Mouse (Mus musculus) neural tube, embryonic 13.5 days (tissue): ENCODE data around the gene Srf. TPM values are rescaled to one million over a fixed set of nuclear protein-coding genes. Genes with fewer than 3 reads are reported as not detected.
A peak's percentile ranks its signal among the peaks of the same experiment; 100 is the strongest.

Source experiments
- ATAC-seq: fragments of 200-750 bp; cut with Nextera tagmentation; 2 replicates; pipeline ENCODE4 v1.8.0; 2017; ENCODE audit warnings: low read depth, mild to moderate bottlenecking, moderate TSS enrichment, moderate library complexity
- H3K27ac ChIP-seq: fragments of 300-500 bp; sonication (generic); replicated peaks from 2 replicates; pipeline ENCODE4 v1.5.1; 2015; ENCODE audit warnings: moderate library complexity, mild to moderate bottlenecking, inconsistent platforms
- H3K27me3 ChIP-seq: fragments of 300-500 bp; sonication (generic); 2 replicates; pipeline ENCODE4 v1.6.1; 2015; ENCODE audit warnings: mild to moderate bottlenecking, inconsistent platforms
- H3K36me3 ChIP-seq: fragments of 300-500 bp; sonication (generic); 2 replicates; pipeline ENCODE4 v1.6.1; 2015; ENCODE audit warnings: mild to moderate bottlenecking, inconsistent platforms
- H3K4me1 ChIP-seq: fragments of 300-500 bp; sonication (generic); replicated peaks from 2 replicates; pipeline ENCODE4 v1.6.1; 2015; ENCODE audit warnings: inconsistent platforms
- H3K4me2 ChIP-seq: fragments of 300-500 bp; sonication (generic); 2 replicates; pipeline ENCODE4 v1.6.1; 2015; ENCODE audit warnings: inconsistent platforms, mild to moderate bottlenecking, moderate library complexity
- H3K4me3 ChIP-seq: fragments of 300-500 bp; sonication (generic); 2 replicates; pipeline ENCODE4 v1.5.1; 2015; ENCODE audit warnings: mild to moderate bottlenecking, inconsistent platforms
- H3K9ac ChIP-seq: fragments of 300-500 bp; sonication (generic); 2 replicates; pipeline ENCODE4 v1.6.1; 2015; ENCODE audit warnings: moderate library complexity, mild to moderate bottlenecking, inconsistent platforms
- H3K9me3 ChIP-seq: fragments of 300-500 bp; sonication (generic); 2 replicates; pipeline ENCODE4 v1.6.1; 2016; ENCODE audit warnings: inconsistent platforms
- WGBS: fragments of 180-500 bp; shearing (Covaris S2); methylation state at CpG from one replicate; pipeline ENCODE4 v1.1.7; 2015; 5-methylcytosine and 5-hydroxymethylcytosine counted together
- polyA plus RNA-seq: library from polyadenylated mRNA; unstranded; fragments of >200 nt; fragmentation: Nextera tagmentation; extraction: Ambion mirVana; gene quantifications from 2 replicates; pipeline ENCODE4 v1.2.1, GENCODE M21; 2015

Srf gene
- polyA plus RNA-seq, 1 experiment from 2014 or later = 4.7 TPM

DNA sequence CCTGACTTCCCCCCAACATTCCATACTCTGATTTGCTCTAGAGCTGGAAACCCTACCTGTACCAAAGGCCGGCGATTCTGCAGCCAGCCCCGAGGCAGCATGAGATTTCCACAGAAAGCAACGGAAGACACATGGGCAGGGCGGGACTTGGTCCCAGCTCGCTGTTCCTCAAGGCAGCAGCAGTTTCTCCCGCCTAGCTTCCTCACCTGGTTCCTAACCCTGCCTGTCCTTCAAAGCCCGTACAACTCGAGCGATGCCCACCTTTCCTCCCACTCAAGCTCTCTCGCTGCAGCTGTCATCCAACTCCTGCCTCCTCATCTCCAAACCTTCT is 1.4 kb downstream of the Srf start:
- WGBS = 1% methylated on average over 11 of the region's 11 CpGs
- ATAC-seq = no peak

DNA sequence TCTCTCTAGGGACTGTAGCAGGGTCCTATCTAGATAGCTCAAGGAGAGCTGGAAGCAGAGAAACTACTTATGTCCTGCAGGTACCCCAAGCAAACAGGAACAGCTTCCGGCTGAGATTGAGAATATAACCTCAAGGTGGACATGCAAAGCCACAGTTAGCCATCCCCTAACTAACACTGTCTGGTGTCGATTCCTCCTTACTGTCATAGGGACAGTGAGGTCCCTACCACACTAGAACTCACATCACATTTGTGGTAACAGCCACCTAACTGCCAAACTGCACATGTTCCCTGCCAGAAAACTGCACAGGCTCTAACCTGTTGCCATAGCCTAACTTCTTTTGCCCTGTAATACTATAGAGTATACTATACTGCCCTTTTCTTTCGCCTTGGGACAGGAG is 2.0 kb downstream of the Srf start:
- Histone ChIP-seq H3K9ac (peak overlapping the region; percentile 99), H3K36me3 (peaks cover 33% of the 10 kb centered on the region), H3K27me3 (no peaks in the 10 kb centered on the region), H3K27ac (no peak overlapping the region), H3K9me3 (no peaks in the 10 kb centered on the region), H3K4me2 (peak overlapping the region; percentile 94), H3K4me1 (peaks cover 45% of the 10 kb centered on the region), H3K4me3 (peak overlapping the region; percentile 98)
- WGBS = 74% methylated on average over 3 of the region's 3 CpGs
- ATAC-seq = no peak

More for the DNA sequence above, 1.4 kb downstream of the Srf start:
- H3K4me1 ChIP-seq = peaks cover 45% of the 10 kb centered on the region
- H3K9me3 ChIP-seq = no peaks in the 10 kb centered on the region
- H3K36me3 ChIP-seq = peaks cover 28% of the 10 kb centered on the region
- peak overlapping the region; percentile 98 for H3K4me3 ChIP-seq
- peak overlapping the region; percentile 94 for H3K4me2 ChIP-seq
- H3K9ac ChIP-seq = peak overlapping the region; percentile 99
- H3K27ac ChIP-seq = peak overlapping the region; percentile 95
- H3K27me3 ChIP-seq = no peaks in the 10 kb centered on the region

DNA sequence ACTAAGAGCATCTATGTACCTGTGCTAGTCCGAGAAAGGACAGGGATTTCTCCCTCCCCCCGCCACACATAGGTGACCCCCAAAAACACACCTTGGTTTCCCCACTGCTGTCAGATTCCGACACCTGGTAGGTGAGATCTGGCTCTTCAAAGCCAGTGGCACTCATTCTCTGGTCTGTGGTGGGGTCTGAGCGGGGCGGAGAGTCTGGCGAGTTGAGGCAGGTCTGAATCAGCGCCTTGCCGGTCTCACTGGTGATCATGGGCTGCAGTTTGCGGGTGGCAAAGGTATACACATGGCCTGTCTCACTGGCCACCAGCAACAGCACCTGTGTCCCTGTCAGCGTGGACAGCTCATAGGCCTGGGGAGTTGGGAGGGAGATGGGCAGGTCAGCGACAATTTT is 2.5 kb downstream of the Srf start:
- peaks cover 37% of the 10 kb centered on the region for H3K36me3 ChIP-seq

DNA sequence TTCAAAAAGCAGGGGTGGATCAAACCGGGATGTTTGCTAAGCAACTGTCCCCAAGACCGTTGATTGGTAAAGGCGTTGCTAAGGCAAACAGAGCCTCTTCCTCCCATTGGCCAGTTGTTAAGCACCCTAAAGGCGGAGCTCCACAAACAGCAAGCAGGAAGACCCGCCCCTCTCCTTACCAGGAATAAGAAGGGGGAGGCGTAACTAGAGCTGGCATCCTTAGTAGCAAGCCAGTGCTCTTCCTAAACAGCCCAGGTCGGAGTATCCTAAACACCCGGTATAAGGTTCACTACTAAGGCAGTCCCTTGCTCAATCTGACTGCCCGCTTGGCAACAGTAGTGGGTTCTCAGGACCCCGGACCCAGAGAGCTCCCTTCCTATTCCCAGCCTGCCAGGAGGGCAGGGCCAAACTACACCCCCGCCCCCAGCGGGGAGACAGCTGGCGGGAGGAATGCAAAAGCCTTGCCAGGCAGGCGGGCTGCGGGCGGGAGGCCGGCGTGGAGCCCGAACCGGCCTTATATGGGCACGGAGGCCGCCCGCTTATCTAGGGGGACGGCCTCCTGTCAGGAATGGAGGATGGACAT is 3.0 kb downstream of the Srf start:
- H3K9ac ChIP-seq = peak overlapping the region; percentile 61
- ATAC-seq = peak; percentile 68
- peaks cover 47% of the 10 kb centered on the region for H3K4me1 ChIP-seq
- H3K9me3 ChIP-seq = no peaks in the 10 kb centered on the region
- peaks cover 43% of the 10 kb centered on the region for H3K36me3 ChIP-seq
- H3K4me3 ChIP-seq = peak overlapping the region; percentile 98
- WGBS = under 1% methylated on average over 24 of the region's 24 CpGs
- peak overlapping the region; percentile 70 for H3K27ac ChIP-seq
- H3K27me3 ChIP-seq = peaks cover under 1% of the 10 kb centered on the region; the same call in 1 of the 2 replicates
- H3K4me2 ChIP-seq = peak overlapping the region; percentile 94

More for the DNA sequence above, 2.5 kb downstream of the Srf start:
- 52% methylated on average over 11 of the region's 11 CpGs for WGBS
- H3K27me3 ChIP-seq = no peaks in the 10 kb centered on the region; the same call in 1 of the 2 replicates
- no peaks in the 10 kb centered on the region for H3K9me3 ChIP-seq
- H3K4me3 ChIP-seq = peak overlapping the region; percentile 98
- H3K4me1 ChIP-seq = peaks cover 45% of the 10 kb centered on the region
- ATAC-seq = no peak
- peak overlapping the region; percentile 61 for H3K9ac ChIP-seq
- peak overlapping the region; percentile 94 for H3K4me2 ChIP-seq
- H3K27ac ChIP-seq = peak overlapping the region; percentile 70

DNA sequence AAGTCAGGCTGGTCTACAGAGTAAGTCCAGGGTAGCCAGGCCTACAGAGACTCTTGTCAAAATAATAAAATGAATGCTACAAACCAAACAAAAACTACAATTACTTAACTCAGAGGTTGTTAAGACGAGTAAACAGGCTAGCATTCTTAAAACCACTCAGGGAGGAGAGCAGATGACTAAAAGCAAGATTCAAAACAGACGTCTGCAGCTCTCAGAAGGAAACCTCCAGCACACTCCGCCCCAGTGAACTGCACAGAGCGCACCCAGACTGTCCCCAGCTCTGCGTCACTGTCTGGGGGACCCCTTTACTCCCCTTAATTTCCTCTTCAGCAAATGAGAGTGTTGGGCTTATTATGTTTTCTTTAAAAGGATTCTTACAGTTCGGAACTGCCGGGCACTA is 3.8 kb downstream of the Srf start:
- no peak for ATAC-seq
- H3K27ac ChIP-seq = peak overlapping the region; percentile 29; the same call in 1 of the 2 replicates
- H3K4me3 ChIP-seq = peak overlapping the region; percentile 98; the same call in 1 of the 2 replicates
- H3K9ac ChIP-seq = peak overlapping the region; percentile 49
- H3K4me1 ChIP-seq = peaks cover 44% of the 10 kb centered on the region
- 84% methylated on average over 7 of the region's 7 CpGs for WGBS
- no peaks in the 10 kb centered on the region for H3K9me3 ChIP-seq
- peaks cover 9% of the 10 kb centered on the region; the same call in 1 of the 2 replicates for H3K27me3 ChIP-seq
- H3K36me3 ChIP-seq = peaks cover 50% of the 10 kb centered on the region
- peak overlapping the region; percentile 94 for H3K4me2 ChIP-seq

DNA sequence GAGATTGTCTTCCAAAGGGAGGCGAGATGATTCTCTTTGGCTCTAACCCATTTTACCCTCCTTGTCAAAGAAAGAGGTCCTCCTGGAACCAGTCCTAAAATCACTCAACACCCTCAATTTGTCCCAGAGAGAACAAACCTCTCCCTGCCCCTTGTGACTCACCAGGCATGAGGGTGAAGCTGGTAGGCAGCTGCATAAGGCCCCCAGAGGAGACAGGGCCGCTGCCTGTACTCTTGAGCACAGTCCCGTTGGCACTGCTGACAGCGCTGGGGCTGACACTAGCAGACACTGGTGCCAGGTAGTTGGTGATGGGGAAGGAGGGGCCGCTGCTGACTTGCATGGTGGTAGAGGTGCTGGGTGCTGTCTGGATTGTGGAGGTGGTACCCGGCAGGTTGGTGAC is 4.6 kb downstream of the Srf start:
- Histone ChIP-seq H3K4me2 (no peak overlapping the region), H3K4me1 (peaks cover 45% of the 10 kb centered on the region), H3K9me3 (no peaks in the 10 kb centered on the region), H3K9ac (no peak overlapping the region), H3K27me3 (peaks cover 12% of the 10 kb centered on the region), H3K4me3 (no peak overlapping the region), H3K36me3 (peaks cover 50% of the 10 kb centered on the region), H3K27ac (no peak overlapping the region)
- WGBS = 92% methylated on average over 6 of the region's 6 CpGs
- ATAC-seq = no peak

DNA sequence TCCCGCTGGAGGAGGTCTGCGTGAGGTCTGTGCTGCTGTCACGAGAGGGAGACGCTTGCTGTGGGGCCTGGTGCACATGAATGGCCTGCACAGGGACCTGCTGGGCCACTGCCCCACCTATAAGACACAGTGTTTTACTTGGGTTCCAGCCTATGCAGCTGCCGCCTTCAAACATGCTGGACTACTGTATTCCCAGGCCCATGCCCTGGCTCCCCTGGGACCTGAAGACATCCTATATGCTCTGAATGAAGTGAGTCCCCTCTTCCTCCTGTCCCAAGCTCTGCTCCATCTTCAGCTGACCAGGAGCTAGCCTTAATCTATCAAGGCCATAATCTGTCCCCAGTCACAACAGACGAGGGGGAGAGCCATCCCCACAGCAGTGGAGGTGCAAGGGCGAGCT is 5.1 kb downstream of the Srf start:
- H3K36me3 ChIP-seq = peaks cover 50% of the 10 kb centered on the region
- no peaks in the 10 kb centered on the region for H3K9me3 ChIP-seq
- H3K27ac ChIP-seq = no peak overlapping the region
- H3K4me3 ChIP-seq = no peak overlapping the region
- H3K4me2 ChIP-seq = no peak overlapping the region
- peaks cover 12% of the 10 kb centered on the region for H3K27me3 ChIP-seq
- 83% methylated on average over 7 of the region's 7 CpGs for WGBS
- H3K9ac ChIP-seq = no peak overlapping the region
- H3K4me1 ChIP-seq = peaks cover 47% of the 10 kb centered on the region
- no peak for ATAC-seq

DNA sequence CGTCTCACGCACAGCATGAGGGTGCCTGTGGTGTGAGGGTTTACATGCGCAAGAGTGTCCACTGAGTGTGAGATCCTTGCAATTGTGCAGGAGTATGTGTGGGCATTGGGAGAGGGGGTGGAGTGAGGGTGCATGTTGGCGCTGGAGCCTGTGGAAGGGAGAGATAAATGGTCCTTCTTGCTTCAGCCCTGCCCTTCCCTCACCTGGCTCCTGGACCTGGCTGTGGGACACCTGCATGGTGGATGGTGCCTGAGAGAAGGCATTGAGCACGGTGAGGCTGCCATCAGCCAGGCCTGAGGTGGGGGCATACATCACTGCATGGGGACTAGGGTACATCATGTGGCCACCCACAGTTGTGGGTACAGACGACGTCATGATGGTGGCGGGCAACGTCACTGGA is 6.3 kb downstream of the Srf start:
- Histone ChIP-seq H3K9ac (no peak overlapping the region), H3K4me2 (no peak overlapping the region), H3K27me3 (peaks cover 12% of the 10 kb centered on the region), H3K36me3 (peaks cover 50% of the 10 kb centered on the region), H3K9me3 (no peaks in the 10 kb centered on the region), H3K27ac (no peak overlapping the region), H3K4me3 (no peak overlapping the region), H3K4me1 (peaks cover 57% of the 10 kb centered on the region)
- WGBS = 88% methylated on average over 9 of the region's 9 CpGs
- ATAC-seq = no peak

DNA sequence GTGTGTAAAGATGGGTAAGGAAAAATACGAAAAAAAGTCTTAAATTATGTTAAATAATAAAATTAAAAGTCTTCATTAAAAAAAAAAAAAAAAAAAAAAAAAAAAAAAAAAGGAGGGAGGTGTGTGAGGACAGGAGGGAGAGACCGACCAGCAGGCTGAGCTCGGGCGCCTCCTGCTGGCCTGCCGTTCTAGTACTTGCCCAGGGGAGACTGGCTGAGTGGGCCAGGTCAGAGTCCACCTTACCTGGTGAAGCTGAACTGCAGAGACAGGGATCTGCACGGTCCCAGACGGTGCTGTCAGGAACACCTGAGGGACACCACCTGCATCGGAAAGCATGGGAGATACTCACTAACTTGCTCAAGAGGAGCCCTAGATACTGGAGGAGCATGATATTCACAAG is 6.8 kb downstream of the Srf start:
- H3K36me3 ChIP-seq = peaks cover 50% of the 10 kb centered on the region
- no peak overlapping the region for H3K9ac ChIP-seq
- ATAC-seq = no peak
- peaks cover 12% of the 10 kb centered on the region for H3K27me3 ChIP-seq
- no peaks in the 10 kb centered on the region for H3K9me3 ChIP-seq
- no peak overlapping the region for H3K4me3 ChIP-seq
- no peak overlapping the region for H3K27ac ChIP-seq
- peaks cover 52% of the 10 kb centered on the region for H3K4me1 ChIP-seq
- 25% methylated on average over 8 of the region's 8 CpGs for WGBS
- H3K4me2 ChIP-seq = no peak overlapping the region

DNA sequence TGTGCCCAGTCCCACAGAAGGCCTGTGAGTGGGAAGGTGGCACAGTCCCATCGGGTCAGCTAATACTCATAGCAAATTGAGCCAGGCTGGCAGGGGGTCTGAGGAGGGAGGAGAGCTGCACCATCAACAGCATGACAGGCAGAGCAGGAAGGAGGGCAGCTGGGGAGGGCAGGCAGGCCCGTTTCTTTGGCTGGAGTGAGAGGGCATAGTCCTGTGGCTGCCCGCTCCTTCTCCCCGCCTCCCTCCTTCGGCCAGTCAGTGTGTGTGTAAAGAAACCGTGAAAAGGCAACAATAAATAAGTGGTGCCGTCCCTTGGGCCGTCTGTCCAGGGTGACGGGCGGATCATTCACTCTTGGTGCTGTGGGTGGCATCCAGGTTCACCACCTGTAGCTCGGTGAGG is 7.2 kb downstream of the Srf start:
- 45% methylated on average over 11 of the region's 11 CpGs for WGBS
- Histone ChIP-seq H3K4me1 (peaks cover 48% of the 10 kb centered on the region), H3K9ac (no peak overlapping the region)

DNA sequence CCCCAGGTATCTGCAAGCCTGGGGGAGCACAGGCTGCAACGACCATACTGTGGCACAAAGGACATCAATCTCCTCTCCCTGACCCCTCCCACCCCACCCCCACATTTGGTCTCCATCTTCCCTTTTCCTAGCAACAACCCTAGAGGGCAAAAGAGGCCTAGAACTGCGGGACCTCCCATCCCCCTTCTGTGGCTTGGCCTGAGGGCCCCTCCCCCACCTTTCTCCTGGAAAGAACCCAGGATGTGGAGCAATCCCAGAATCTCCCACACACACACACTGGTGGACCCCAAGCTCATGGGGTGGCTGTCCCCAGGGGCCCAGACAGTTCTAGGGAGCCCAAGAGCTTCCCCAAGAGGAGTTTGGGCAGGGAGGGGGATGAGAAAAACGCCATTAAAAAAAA is 8.1 kb downstream of the Srf start:
- H3K9me3 ChIP-seq = no peaks in the 10 kb centered on the region
- H3K36me3 ChIP-seq = peaks cover 56% of the 10 kb centered on the region
- H3K4me3 ChIP-seq = no peak overlapping the region
- no peak overlapping the region for H3K9ac ChIP-seq
- H3K4me1 ChIP-seq = peaks cover 39% of the 10 kb centered on the region
- peaks cover 12% of the 10 kb centered on the region for H3K27me3 ChIP-seq
- no peak overlapping the region for H3K4me2 ChIP-seq
- WGBS = 22% methylated on average over 3 of the region's 3 CpGs
- ATAC-seq = no peak
- H3K27ac ChIP-seq = no peak overlapping the region

More for the DNA sequence above, 7.2 kb downstream of the Srf start:
- no peak overlapping the region for H3K4me2 ChIP-seq
- no peaks in the 10 kb centered on the region for H3K9me3 ChIP-seq
- H3K27me3 ChIP-seq = peaks cover 12% of the 10 kb centered on the region
- no peak overlapping the region for H3K27ac ChIP-seq
- no peak for ATAC-seq
- peaks cover 50% of the 10 kb centered on the region for H3K36me3 ChIP-seq
- H3K4me3 ChIP-seq = no peak overlapping the region

DNA sequence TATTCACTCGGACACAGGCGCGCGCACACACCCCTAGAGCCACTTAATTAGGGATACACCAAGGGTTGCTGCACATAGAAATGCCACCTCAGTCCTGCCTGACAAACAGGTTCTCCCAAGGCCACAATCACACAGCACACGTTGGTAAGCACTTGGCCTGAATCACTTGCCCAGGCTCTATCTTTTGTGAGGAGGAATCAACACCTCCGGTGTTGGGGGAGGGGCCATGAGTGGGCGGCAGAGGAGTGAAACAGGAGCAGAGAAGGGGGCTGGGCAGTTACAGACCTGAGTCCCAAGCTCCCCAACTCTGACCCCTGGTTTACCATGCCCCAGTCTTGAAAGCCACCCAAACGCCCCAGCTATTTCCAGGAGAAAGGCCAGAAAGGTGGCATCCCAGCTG is 9.0 kb downstream of the Srf start:
- 14% methylated on average over 8 of the region's 8 CpGs for WGBS
- H3K4me3 ChIP-seq = no peak overlapping the region
- peaks cover 30% of the 10 kb centered on the region for H3K4me1 ChIP-seq
- H3K36me3 ChIP-seq = peaks cover 55% of the 10 kb centered on the region
- H3K4me2 ChIP-seq = peak overlapping the region; percentile 81
- H3K27me3 ChIP-seq = peaks cover 12% of the 10 kb centered on the region
- H3K27ac ChIP-seq = no peak overlapping the region
- no peaks in the 10 kb centered on the region for H3K9me3 ChIP-seq
- ATAC-seq = no peak
- H3K9ac ChIP-seq = no peak overlapping the region

DNA sequence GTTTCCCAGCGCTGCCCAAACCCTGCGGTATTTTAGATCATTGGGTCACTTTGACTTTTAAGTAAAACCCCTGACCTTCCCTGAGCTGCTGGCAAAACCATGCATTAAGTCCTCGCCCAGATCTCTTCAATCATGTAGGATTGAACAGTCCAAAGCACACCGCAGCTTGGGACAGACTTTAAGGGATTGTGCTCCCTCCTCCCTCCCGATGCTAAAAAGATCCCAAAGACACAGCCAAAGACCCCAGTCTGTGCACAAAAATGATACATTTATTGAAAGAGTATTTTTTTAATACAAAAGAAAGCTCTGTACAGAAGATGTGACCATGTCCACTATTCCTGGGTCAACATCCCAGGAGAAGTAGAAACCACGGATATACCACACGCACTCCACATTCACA is 9.4 kb downstream of the Srf start:
- Histone ChIP-seq H3K36me3 (peaks cover 55% of the 10 kb centered on the region), H3K27me3 (peaks cover 12% of the 10 kb centered on the region), H3K9ac (peak overlapping the region; percentile 83), H3K4me2 (peak overlapping the region; percentile 81), H3K27ac (no peak overlapping the region), H3K4me1 (peaks cover 27% of the 10 kb centered on the region), H3K4me3 (peak overlapping the region; percentile 64), H3K9me3 (no peaks in the 10 kb centered on the region)
- ATAC-seq = no peak
- 10% methylated on average over 7 of the region's 7 CpGs for WGBS
